ENCODE assay signal across 1 mouse cellular context in the genomic region with DNA sequence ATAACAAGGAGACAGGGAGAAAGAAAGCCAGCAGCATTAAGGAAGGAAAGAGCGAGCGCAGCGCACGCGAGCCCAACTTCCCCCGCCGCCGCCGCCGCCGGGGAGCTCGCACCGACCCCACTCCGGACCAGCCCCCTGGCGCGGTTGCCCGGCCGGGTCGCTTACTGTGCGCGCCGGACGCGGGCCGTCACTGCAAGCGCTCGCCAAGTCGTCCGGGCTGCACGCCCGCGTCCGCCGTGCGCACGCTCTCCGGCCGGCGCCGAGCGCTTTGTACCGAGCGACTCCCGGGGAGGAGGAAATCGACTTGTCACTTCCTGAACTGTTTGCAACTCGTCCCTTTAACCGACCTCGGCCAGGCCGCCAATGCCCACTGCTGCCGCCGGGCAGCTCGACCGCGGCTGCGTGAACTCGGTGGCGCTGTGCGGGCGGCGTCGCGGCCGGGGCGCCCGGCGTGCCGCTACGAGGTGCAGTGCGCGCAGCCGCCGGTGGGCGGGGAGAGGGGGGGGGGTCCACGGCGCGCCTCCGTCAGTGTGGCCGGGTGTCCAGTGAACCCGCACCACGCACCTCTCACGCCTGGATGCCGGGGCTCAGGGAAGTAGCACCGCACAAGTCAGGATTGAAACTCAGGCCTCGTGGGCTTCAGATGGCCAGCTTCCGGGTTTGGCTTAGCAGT.
TF ChIP-seq lines count a peak whose summit lies in the region.

Fam53b (minus strand) TSS at position 471 of the 673 bp plus-strand sequence.

TF ChIP-seq in CH12.LX, 34 proteins besides CTCF, POLR2A, EP300 and RAD21 (continued from another document):
- TF ChIP-seq UBTF (IDR thresholded peaks at IDR 0.05; ENCODE audit: low read depth, low read length) = peak; percentile 41; the same call in 1 of the 2 replicates
- TF ChIP-seq BHLHE40 (IDR thresholded peaks at IDR 0.05; ENCODE audit: low read depth, low read length) = 0 out of 2 replicates have a peak, but pooled peaks have one; percentile 49
- no peak for TF ChIP-seq MAX (IDR thresholded peaks at IDR 0.05; ENCODE audit: low read length)
- TF ChIP-seq USF1 (IDR thresholded peaks at IDR 0.05; ENCODE audit: low read depth, low read length) = no peak
- TF ChIP-seq KAT2A (IDR thresholded peaks at IDR 0.05; ENCODE audit: insufficient replicate concordance, low read length) = no peak
- TF ChIP-seq SIN3A (IDR thresholded peaks at IDR 0.05; ENCODE audit: low read length) = no peak
- TF ChIP-seq PAX5 (IDR thresholded peaks at IDR 0.05; ENCODE audit: low read length) = no peak
- TF ChIP-seq ETS1 (conservative IDR thresholded peaks at IDR 0.05; ENCODE audit: low read depth, low read length) = no peak
- no peak for TF ChIP-seq CHD2 (IDR thresholded peaks at IDR 0.05; ENCODE audit: low read length)
- TF ChIP-seq IRF4 (IDR thresholded peaks at IDR 0.05; ENCODE audit: low read depth, low read length) = no peak
- no peak; the same call in 1 of the 2 replicates for TF ChIP-seq NELFE (IDR thresholded peaks at IDR 0.05; ENCODE audit: low read depth, low read length)
- TF ChIP-seq JUN (IDR thresholded peaks at IDR 0.05; ENCODE audit: insufficient read depth, low read depth, low read length) = no peak
- no peak for TF ChIP-seq ZMIZ1 (IDR thresholded peaks at IDR 0.05; ENCODE audit: low read depth, low read length)
- TF ChIP-seq MAFK (IDR thresholded peaks at IDR 0.05; ENCODE audit: insufficient replicate concordance, low read length) = no peak
TF ChIP-seq in CH12.LX: peak in this region for 8.
